Mouse (Mus musculus) thymus, postnatal 25 days (tissue): ENCODE measurements around the gene Heatr3.
"Not testable (repeated sequence)": the region's sequence is repeated elsewhere in the genome, so short reads cannot be mapped to it uniquely, and the experiment has no call there.

Source experiments
- DNase-seq: peaks from one replicate; pipeline ENCODE4 v3.0.0; 2022

Heatr3 gene

GRCm38 (mm10) chr8:88198551-88198944 is 60.9 kb downstream of the Heatr3 start:
- DNase-seq = no peak

DNA sequence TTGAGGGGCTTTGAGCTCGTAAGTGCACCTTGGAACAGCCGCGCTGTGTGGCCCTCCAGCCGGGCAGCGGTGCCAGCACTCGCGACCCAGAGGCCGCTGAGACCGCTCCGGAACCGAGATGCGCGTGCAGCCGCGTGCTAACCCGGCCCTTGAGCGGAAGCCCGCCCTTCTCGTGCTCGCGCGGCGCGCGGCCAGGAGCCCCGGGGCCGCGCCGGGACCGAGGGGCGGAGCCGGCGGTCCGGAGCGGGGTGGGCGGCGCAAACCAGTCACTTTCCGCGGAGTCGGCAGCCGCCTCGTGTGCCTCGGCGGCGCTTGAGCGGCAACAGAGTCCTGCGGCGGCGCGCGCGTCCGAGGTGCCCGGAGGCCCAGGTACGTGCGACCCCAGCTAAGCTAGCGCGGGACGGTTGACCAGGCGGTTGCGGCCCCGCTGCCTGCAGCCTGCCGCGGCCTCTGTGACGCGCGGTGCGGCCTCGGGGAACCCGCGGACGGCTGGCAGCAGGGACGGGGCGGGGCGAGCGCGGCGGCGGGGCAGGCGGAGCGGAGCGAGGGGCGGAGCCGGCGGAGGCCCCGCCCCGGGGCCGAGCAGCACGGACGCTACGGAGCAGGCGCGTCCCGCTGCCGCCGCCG is 61.4 kb downstream of the Heatr3 start, which contains the start of gene Tent4b:
Gene Tent4b, plus strand, starts transcription at position 269 of the 627 bp plus-strand sequence.
- DNase-seq = peak; percentile 95

- DNase-seq = peak; percentile 49
Observed at GRCm38 (mm10) chr8:88199700-88200601, 62.3 kb downstream of the Heatr3 start.

DNA sequence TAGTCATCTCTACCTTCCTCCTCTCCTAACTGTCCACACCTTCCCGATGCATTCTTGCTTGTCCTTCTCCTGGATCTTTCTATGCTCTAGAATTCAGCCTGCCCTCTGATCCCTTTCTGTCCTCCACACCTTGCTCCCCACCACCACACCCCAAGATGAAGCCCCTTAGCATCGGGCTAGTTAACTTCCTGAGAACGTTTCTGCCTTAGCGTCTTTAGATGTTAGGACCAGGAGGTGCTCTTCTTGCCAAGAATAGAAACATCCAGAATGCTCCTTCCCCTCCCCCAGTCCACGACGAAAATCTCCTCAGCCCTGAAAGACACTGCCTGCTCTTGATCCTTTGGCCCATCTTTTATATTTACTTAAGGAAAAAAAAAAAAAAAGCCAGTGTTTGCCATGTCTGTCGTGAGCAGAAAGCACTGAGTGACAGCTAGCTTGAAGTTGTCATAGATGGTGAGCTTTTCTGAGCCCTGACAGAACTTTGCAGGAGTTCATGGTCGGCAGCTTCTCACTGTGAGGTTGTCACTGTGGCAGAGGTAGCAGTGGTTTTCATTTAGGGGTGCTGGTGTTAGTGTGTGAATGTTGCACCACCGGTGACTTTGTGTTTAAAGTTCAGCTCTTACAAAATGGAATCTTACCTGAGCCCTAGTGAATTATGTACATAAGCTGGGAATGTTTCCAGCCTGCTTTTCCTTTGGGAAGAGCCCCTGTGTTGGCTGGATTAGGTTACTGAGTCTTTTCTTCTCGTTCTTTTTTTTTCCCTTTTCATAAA is 63.3 kb downstream of the Heatr3 start:
- DNase-seq = peak; percentile 11

DNA sequence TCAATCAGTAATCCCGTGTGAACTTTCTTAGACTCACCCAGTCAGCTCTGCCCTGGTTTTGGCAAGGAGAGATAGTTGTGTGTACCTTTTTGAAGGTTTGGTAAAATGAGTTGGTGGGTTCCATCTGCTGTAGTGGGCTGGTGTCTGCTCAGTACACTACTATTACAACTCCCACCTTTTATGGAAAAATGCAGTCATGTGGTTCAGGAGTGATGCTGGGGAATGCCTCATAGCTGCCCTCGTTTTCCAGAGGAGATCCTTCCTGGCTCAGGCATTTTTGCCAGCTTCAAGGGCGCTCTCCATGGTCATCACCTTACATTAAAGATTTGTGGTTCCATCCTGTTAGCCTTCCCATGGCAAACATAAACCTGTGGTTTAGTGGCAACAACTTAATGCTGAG is 64.0 kb downstream of the Heatr3 start:
- DNase-seq = no peak

DNA sequence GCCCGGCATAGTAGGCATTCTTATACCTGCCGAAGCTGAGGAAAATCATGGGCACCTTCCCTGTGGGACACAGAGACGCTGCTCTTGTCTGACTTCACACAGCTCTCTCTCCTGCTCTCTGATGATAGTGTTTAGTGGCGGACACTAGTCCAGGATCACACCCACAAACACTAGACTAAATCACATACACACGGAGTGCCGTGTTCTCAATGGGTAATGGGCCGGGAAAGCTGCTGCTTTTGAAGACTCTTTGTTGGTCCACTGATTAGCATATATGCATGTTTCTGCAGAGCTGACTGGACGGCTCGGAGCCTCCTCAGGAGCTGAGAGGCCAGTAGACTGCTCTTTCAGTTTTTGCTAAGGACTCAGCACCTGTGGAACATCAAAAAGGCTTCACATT is 68.4 kb downstream of the Heatr3 start:
- DNase-seq = no peak

GRCm38 (mm10) chr8:88207121-88207821 is 69.6 kb downstream of the Heatr3 start:
- no peak for DNase-seq

- DNase-seq = not testable (repeated sequence)
Observed at GRCm38 (mm10) chr8:88209930-88210827, 72.5 kb downstream of the Heatr3 start.

GRCm38 (mm10) chr8:88221353-88221752 is 83.7 kb downstream of the Heatr3 start:
- DNase-seq = no peak
